ENCODE assay signal across 22 mouse cellular contexts in genomic region chr17:48185252-48185651, GRCm38 (mm10). TPM values are rescaled to one million over a fixed set of nuclear protein-coding genes. Genes with fewer than 3 reads are reported as not detected.
A peak's percentile ranks its signal among the peaks of the same experiment; 100 is the strongest.
DNase-seq lines count a peak whose midpoint lies in the region; ATAC-seq and TF ChIP-seq lines count a peak whose summit lies in the region.
"Had no signal": no experiment of that assay in that cellular context is flagged by ENCODE, and none has a peak within 500 bp of the region (broad histone marks: within the 10 kb centered on the region; RNA-seq: fewer than 3 reads in every experiment).

No protein-coding gene starts in this region.

- WGBS in liver, postnatal 0 days (ENCODE audit: insufficient replicate concordance), result 30% methylated on average over 5 of the region's 5 CpGs
- WGBS in hindbrain, embryonic 10.5 days, result 83% methylated on average over 5 of the region's 5 CpGs

- no peaks in the 10 kb centered on the region for H3K27me3 ChIP-seq in liver, postnatal 0 days (ENCODE audit: insufficient read depth, low read length)
- no peaks in the 10 kb centered on the region for H3K27me3 ChIP-seq in hindbrain, embryonic 10.5 days (ENCODE audit: insufficient read depth, poor library complexity, severe bottlenecking)
- H3K27me3 ChIP-seq: limb, embryonic 12.5 days had no signal

- DNase-seq in liver, postnatal 0 days, result peak; percentile 25
- DNase-seq in liver (no peak), A20 (ENCODE audit: low read depth, low spot score) (peak; percentile 4), NIH3T3 (ENCODE audit: low read depth) (peak; percentile 18)
- no peak for DNase-seq in hindbrain, embryonic 10.5 days (ENCODE audit: low spot score)
- no peak for DNase-seq in cerebellum, adult 9-10 months
- DNase-seq: cerebellum, adult 2 months; gastrocnemius, postnatal 10 days; kidney, adult 18-20 months; midbrain, embryonic 14.5 days; right cerebral cortex, postnatal 4 days; thymus, postnatal 25 days had no signal

- H3K4me3 ChIP-seq in liver, postnatal 0 days (ENCODE audit: low read depth, low read length), result no peak overlapping the region
- no peak overlapping the region for H3K4me3 ChIP-seq in hindbrain, embryonic 10.5 days
- H3K4me3 ChIP-seq: embryonic facial prominence, embryonic 10.5 days; limb, embryonic 12.5 days; megakaryocyte, embryonic 14.5 days had no signal

- no peak for ATAC-seq in liver, postnatal 0 days
- peak; percentile 91 for ATAC-seq in monocyte, adult 5-6 weeks (replicated peaks; ENCODE audit: insufficient number of reproducible peaks, low FRiP score, low TSS enrichment, poor library complexity, severe bottlenecking)

- H3K9ac ChIP-seq in liver, postnatal 0 days (replicated peaks), result no peak overlapping the region
- H3K9ac ChIP-seq: limb, embryonic 12.5 days had no signal

- TF ChIP-seq CTCF in liver, postnatal 0 days (IDR thresholded peaks at IDR 0.05; ENCODE audit: low read depth), result no peak

- no peak overlapping the region for H3K27ac ChIP-seq in liver, postnatal 0 days (ENCODE audit: low read depth)
- no peak overlapping the region for H3K27ac ChIP-seq in hindbrain, embryonic 10.5 days
- H3K27ac ChIP-seq: embryonic facial prominence, embryonic 10.5 days; limb, embryonic 12.5 days had no signal

- no peaks in the 10 kb centered on the region for H3K36me3 ChIP-seq in liver, postnatal 0 days (replicated peaks; ENCODE audit: insufficient read depth, low read length)
- H3K36me3 ChIP-seq in hindbrain, embryonic 10.5 days, result no peaks in the 10 kb centered on the region
- H3K36me3 ChIP-seq: embryonic facial prominence, embryonic 10.5 days; limb, embryonic 12.5 days had no signal

- TF ChIP-seq EP300 in liver, postnatal 0 days (IDR thresholded peaks at IDR 0.05; ENCODE audit: low read depth), result peak; percentile 32; the same call in 1 of the 2 replicates

- no peaks in the 10 kb centered on the region; the same call in none of the 2 replicates for H3K4me1 ChIP-seq in liver, postnatal 0 days (ENCODE audit: insufficient read depth)
- no peaks in the 10 kb centered on the region for H3K4me1 ChIP-seq in hindbrain, embryonic 10.5 days (replicated peaks)
- H3K4me1 ChIP-seq: limb, embryonic 12.5 days had no signal

- H3K9me3 ChIP-seq in liver, postnatal 0 days (ENCODE audit: low read length), result no peaks in the 10 kb centered on the region
- H3K9me3 ChIP-seq in hindbrain, embryonic 10.5 days, result no peaks in the 10 kb centered on the region
- H3K9me3 ChIP-seq: limb, embryonic 12.5 days had no signal

- no peak overlapping the region for H3K4me2 ChIP-seq in liver, postnatal 0 days (ENCODE audit: low read depth, low read length)
- H3K4me2 ChIP-seq: limb, embryonic 12.5 days had no signal

RNA-seq across cellular contexts. Expression of gene A530064D06Rik, which starts 18.2 kb away (rescaled TPM):
- 1.6 and 1.7 TPM in 2 replicates for polyA plus RNA-seq in liver, postnatal 0 days (2015; fragmentation: Nextera tagmentation; extraction: Ambion mirVana)
- 13.9 to 32.4 TPM (median 28.1 TPM) in 3 replicates for total RNA-seq in monocyte, adult 5-6 weeks (2017)
- not detected in 2 replicates for polyA plus RNA-seq in hindbrain, embryonic 10.5 days (2016; fragmentation: Nextera tagmentation; extraction: Ambion mirVana)
- total RNA-seq: layer of hippocampus, postnatal 10 days; MEL had no signal
- polyA plus RNA-seq: embryonic facial prominence, embryonic 10.5 days; forebrain, embryonic 11.5 days; hindbrain, embryonic 11.5 days; limb, embryonic 12.5 days had no signal

RNA-seq across cellular contexts. Expression of gene 9830107B12Rik, which starts 39.2 kb away (rescaled TPM):
- 1.1 and 1.4 TPM in 2 replicates for polyA plus RNA-seq in liver, postnatal 0 days (2015; fragmentation: Nextera tagmentation; extraction: Ambion mirVana)
- 1.1 to 8.9 TPM (median 6.9 TPM) in 3 replicates for total RNA-seq in monocyte, adult 5-6 weeks (2017)
- not detected in 2 replicates for polyA plus RNA-seq in hindbrain, embryonic 10.5 days (2016; fragmentation: Nextera tagmentation; extraction: Ambion mirVana)
- total RNA-seq: gastrocnemius, postnatal 10 days; heart, adult 8-10 months; layer of hippocampus, postnatal 10 days; MEL had no signal
- polyA plus RNA-seq: cerebellum, adult 2 months; embryonic facial prominence, embryonic 10.5 days; forebrain, embryonic 11.5 days; heart, embryonic 16.5 days; hindbrain, embryonic 11.5 days; limb, embryonic 12.5 days; midbrain, embryonic 14.5 days had no signal

RNA-seq across cellular contexts. Expression of gene Trem1, which starts 47.3 kb away (rescaled TPM):
- polyA plus RNA-seq in liver, postnatal 0 days (2015; fragmentation: Nextera tagmentation; extraction: Ambion mirVana), result 1.6 and 2.1 TPM in 2 replicates
- 75.7 to 167 TPM (median 150 TPM) in 3 replicates for total RNA-seq in monocyte, adult 5-6 weeks (2017)
- polyA plus RNA-seq in hindbrain, embryonic 10.5 days (2016; fragmentation: Nextera tagmentation; extraction: Ambion mirVana), result 0.06 TPM in 1 of 2 replicates, not detected in the other
- total RNA-seq: layer of hippocampus, postnatal 10 days; MEL had no signal
- polyA plus RNA-seq: embryonic facial prominence, embryonic 10.5 days; forebrain, embryonic 11.5 days; hindbrain, embryonic 11.5 days; limb, embryonic 12.5 days; midbrain, embryonic 14.5 days had no signal

Comparison
In these comparisons a context has a peak if more than half of its experiments do, and no peak if none do; other contexts are left out.
1. DNase-seq: peak in liver, postnatal 0 days (single experiment), A20 (single experiment) and NIH3T3 (single experiment); none in liver (single experiment), hindbrain, embryonic 10.5 days (single experiment) and cerebellum, adult 9-10 months (single experiment).